Mouse (Mus musculus) erythroblast, embryonic 14.5 days (primary cell): ENCODE data around the gene Zfp668.

ENCODE experiments used
- GATA1 ChIP-seq: IDR thresholded peaks from 2 replicates; pipeline ENCODE4 v1.6.1; 2012; ENCODE audit warnings: low read length, inconsistent platforms, mixed read lengths
- TAL1 ChIP-seq: IDR thresholded peaks from 3 replicates; pipeline ENCODE4 v1.6.1; 2012; ENCODE audit warnings: low read length, inconsistent platforms, mixed read lengths

DNA sequence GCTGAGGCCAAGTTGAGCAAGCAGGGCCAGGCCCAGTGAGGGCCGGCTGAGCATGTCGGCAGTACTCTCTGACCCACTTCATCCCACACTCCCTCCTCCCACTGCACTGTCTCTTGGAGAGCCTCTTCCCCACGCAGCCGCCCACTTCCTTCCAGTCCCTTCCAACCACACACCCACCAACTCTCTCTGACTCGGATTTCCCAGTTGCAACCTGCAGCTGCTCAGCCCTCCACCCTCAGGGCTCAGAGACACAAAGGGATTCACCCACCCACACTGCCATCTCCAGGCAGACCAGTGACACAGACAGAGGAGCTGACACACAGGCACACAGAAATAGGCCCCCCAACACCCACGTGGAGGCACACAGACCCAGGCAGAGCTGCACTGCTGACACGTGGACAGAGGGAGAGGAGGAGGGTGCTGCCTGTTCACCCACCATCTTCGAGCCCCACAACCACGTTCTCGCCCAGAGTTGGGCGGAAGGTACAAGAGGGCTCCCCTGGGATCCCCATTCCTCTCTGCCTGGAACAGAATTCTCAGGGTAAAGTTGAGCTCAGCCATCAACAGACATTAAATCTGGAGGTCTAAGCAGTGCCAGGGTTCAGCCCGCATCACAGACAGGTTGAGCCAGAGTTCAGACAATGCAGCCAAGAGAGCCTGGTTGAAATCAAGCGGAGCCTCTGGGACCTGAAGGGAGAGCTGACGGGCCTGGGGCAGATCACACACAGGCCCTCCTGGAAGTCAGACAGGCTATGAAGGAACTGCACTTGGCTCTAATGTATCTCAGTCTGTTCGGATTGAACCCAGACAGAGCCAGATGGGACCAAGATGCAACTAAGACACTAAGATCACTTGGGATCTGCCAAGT is 60.4 kb downstream of the Zfp668 start:
- TF ChIP-seq GATA1, result no peak
- 0 out of 3 replicates have a peak, but pooled peaks have one; percentile 19 for TF ChIP-seq TAL1
